Mouse (Mus musculus): Measurements from ENCODE around the gene Zdhhc9.
"Not testable (repeated sequence)": the region's sequence is repeated elsewhere in the genome, so short reads cannot be mapped to it uniquely, and the experiment has no call there.

The Zdhhc9 gene

GRCm38 (mm10) chrX:48208519-48209185, at the start of gene Zdhhc9:
Gene Zdhhc9, minus strand, starts transcription at chrX:48208878.
- peak; percentile 85 to 88 for DNase-seq (ENCODE audit: low spot score in 2 of 2)

GRCm38 (mm10) chrX:48257011-48257410, 48.3 kb upstream of the Zdhhc9 start:
- DNase-seq (ENCODE audit: low spot score in 2 of 2) = no peak

GRCm38 (mm10) chrX:48256468-48257007, 47.9 kb upstream of the Zdhhc9 start, which contains the start of gene Utp14a:
Gene Utp14a, plus strand, starts transcription at chrX:48256862.
- peak; percentile 84 to 93 for DNase-seq (ENCODE audit: low spot score in 2 of 2)

GRCm38 (mm10) chrX:48255830-48256428, 47.3 kb upstream of the Zdhhc9 start:
- no peak for DNase-seq (ENCODE audit: low spot score in 2 of 2)

GRCm38 (mm10) chrX:48234417-48234816, 25.7 kb upstream of the Zdhhc9 start:
- DNase-seq (ENCODE audit: low spot score in 2 of 2) = peak; percentile 43 to 47

GRCm38 (mm10) chrX:48226225-48226624, 17.5 kb upstream of the Zdhhc9 start:
- no peak for DNase-seq (ENCODE audit: low spot score in 2 of 2)

- DNase-seq (ENCODE audit: low spot score in 2 of 2) = no peak
Measured at GRCm38 (mm10) chrX:48222706-48223105, 14.0 kb upstream of the Zdhhc9 start.

- no peak for DNase-seq (ENCODE audit: low spot score in 2 of 2)
Measured at GRCm38 (mm10) chrX:48219468-48219867, 10.8 kb upstream of the Zdhhc9 start.

GRCm38 (mm10) chrX:48209746-48210145, 1.1 kb upstream of the Zdhhc9 start:
- not testable (repeated sequence) for DNase-seq (ENCODE audit: low spot score in 2 of 2)

GRCm38 (mm10) chrX:48207761-48208487, 754 bp downstream of the Zdhhc9 start:
- DNase-seq (ENCODE audit: low spot score in 2 of 2) = peak in 1 of 2 experiments; percentile 25

GRCm38 (mm10) chrX:48204469-48204868, 4.2 kb downstream of the Zdhhc9 start:
- no peak for DNase-seq (ENCODE audit: low spot score in 2 of 2)

- no peak for DNase-seq (ENCODE audit: low spot score in 2 of 2)
Measured at GRCm38 (mm10) chrX:48203763-48204162, 4.9 kb downstream of the Zdhhc9 start.

- DNase-seq (ENCODE audit: low spot score in 2 of 2) = no peak
Measured at GRCm38 (mm10) chrX:48202995-48203394, 5.7 kb downstream of the Zdhhc9 start.

- no peak for DNase-seq (ENCODE audit: low spot score in 2 of 2)
Measured at GRCm38 (mm10) chrX:48202436-48202835, 6.2 kb downstream of the Zdhhc9 start.

GRCm38 (mm10) chrX:48201973-48202372, 6.7 kb downstream of the Zdhhc9 start:
- no peak for DNase-seq (ENCODE audit: low spot score in 2 of 2)

- DNase-seq (ENCODE audit: low spot score in 2 of 2) = no peak
Measured at GRCm38 (mm10) chrX:48200699-48201098, 8.0 kb downstream of the Zdhhc9 start.

GRCm38 (mm10) chrX:48199026-48199425, 9.7 kb downstream of the Zdhhc9 start:
- no peak for DNase-seq (ENCODE audit: low spot score in 2 of 2)

GRCm38 (mm10) chrX:48197856-48198255, 10.8 kb downstream of the Zdhhc9 start:
- DNase-seq (ENCODE audit: low spot score in 2 of 2) = no peak

- no peak for DNase-seq (ENCODE audit: low spot score in 2 of 2)
Measured at GRCm38 (mm10) chrX:48193235-48194152, 15.2 kb downstream of the Zdhhc9 start.

GRCm38 (mm10) chrX:48191261-48191660, 17.4 kb downstream of the Zdhhc9 start:
- no peak for DNase-seq (ENCODE audit: low spot score in 2 of 2)

- no peak for DNase-seq (ENCODE audit: low spot score in 2 of 2)
Measured at GRCm38 (mm10) chrX:48184703-48185102, 24.0 kb downstream of the Zdhhc9 start.

All from thymus, postnatal 10 days (tissue).